Mouse (Mus musculus): ENCODE data around the gene Hist1h2bg. TPM values are rescaled to one million over a fixed set of nuclear protein-coding genes. Genes with fewer than 3 reads are reported as not detected.

The Hist1h2bg gene
- 7.5 and 10.6 TPM in 2 replicates for polyA plus RNA-seq (2015; fragmentation: Nextera tagmentation; extraction: Ambion mirVana)

- under 1% methylated on average over 18 of the region's 18 CpGs for WGBS
- peak; percentile 88 for ATAC-seq (ENCODE audit: insufficient number of reproducible peaks, insufficient read depth, low FRiP score, low TSS enrichment, low read depth)
- Histone ChIP-seq H3K9me3 (no peaks in the 10 kb centered on the region), H3K4me2 (peak within 1 kb of the TSS; percentile 75), H3K27me3 (no peaks in the 10 kb centered on the region), H3K27ac (peak within 1 kb of the TSS; percentile 96), H3K36me3 (no peaks in the 10 kb centered on the region), H3K4me1 (peaks cover 9% of the 10 kb centered on the region), H3K9ac (peak within 1 kb of the TSS; percentile 85), H3K4me3 (peak within 1 kb of the TSS; percentile 54)
Observed at GRCm38 (mm10) chr13:23571022-23571503, at the start of gene Hist1h2bg, which contains the start of gene Hist1h2ae. Gene Hist1h2bg, plus strand, starts transcription at chr13:23571396. Gene Hist1h2ae, minus strand, starts transcription at chr13:23571220.

DNA sequence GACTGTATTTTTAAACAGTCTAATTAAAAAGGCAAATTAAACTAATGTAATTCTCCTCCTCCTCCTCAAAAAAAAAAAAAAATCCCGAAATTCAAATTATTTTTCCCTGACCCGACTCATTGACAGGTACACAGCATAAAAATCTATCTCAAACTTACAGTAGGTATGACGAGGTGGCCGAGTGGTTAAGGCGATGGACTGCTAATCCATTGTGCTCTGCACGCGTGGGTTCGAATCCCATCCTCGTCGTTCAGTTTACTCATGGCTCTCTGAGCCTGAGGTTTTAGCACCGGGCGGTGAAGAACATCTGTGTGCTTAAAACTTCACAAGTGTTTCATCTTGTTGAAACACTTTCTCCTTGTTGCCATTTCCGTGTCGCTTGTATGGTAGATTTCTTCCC lies 49.5 kb upstream of the Hist1h2bg start:
- no peak overlapping the region for H3K27ac ChIP-seq
- no peaks in the 10 kb centered on the region for H3K36me3 ChIP-seq
- no peaks in the 10 kb centered on the region for H3K9me3 ChIP-seq
- H3K4me3 ChIP-seq: peak overlapping the region; percentile 19
- 0 out of 2 replicates have a peak, but pooled peaks cover 3% of the 10 kb centered on the region for H3K4me1 ChIP-seq
- WGBS: under 1% methylated on average over 14 of the region's 14 CpGs
- no peaks in the 10 kb centered on the region for H3K27me3 ChIP-seq
- ATAC-seq (ENCODE audit: insufficient number of reproducible peaks, insufficient read depth, low FRiP score, low TSS enrichment, low read depth): no peak
- peak overlapping the region; percentile 40 for H3K4me2 ChIP-seq
- no peak overlapping the region for H3K9ac ChIP-seq

DNA sequence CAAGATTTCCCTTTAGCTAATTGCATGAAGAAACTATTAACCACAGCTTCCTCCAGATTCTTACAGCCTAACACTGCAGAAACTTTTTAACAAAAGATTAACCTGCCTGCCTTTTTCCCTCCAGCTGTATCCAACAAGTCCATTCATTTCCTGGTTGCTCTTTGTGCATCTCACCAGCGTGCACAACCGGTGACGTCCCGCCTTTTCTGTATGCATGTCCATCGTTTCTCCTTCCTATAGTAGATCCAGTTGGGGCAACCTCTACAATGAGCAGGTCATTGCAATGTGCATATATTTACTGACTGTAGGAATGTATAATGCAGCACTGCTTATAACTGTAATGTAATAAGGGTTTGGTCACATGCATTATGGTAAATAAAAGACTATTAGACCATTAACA lies 47.2 kb upstream of the Hist1h2bg start:
- H3K9ac ChIP-seq: no peak overlapping the region
- 51% methylated on average over 5 of the region's 5 CpGs for WGBS
- no peaks in the 10 kb centered on the region for H3K27me3 ChIP-seq
- no peaks in the 10 kb centered on the region for H3K36me3 ChIP-seq
- H3K27ac ChIP-seq: no peak overlapping the region
- H3K4me1 ChIP-seq: peaks cover 7% of the 10 kb centered on the region
- H3K9me3 ChIP-seq: no peaks in the 10 kb centered on the region
- no peak overlapping the region for H3K4me2 ChIP-seq
- no peak for ATAC-seq (ENCODE audit: insufficient number of reproducible peaks, insufficient read depth, low FRiP score, low TSS enrichment, low read depth)
- H3K4me3 ChIP-seq: no peak overlapping the region

DNA sequence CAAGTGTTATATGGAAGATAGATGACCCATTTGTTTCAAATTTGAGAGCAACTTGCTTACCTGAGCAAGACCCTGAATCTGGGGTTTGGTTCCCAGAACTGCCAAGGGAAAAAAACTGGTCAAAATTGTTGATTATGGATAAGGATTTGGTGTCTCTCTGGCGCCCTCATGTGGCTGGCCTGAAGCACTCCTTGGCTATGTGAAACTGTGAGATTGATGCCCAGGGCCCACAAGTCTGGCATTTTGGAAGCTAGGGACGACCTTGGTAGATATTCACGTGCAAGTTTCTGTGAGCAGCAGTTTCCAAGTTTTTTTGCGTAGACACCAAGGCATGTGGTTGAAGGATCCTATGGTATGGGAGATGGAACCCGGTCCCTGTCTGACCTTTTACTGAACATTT lies 46.5 kb upstream of the Hist1h2bg start:
- no peaks in the 10 kb centered on the region for H3K36me3 ChIP-seq
- H3K9ac ChIP-seq: 0 out of 2 replicates have a peak overlapping the region, but pooled peaks have one; percentile 27
- peaks cover 9% of the 10 kb centered on the region for H3K4me1 ChIP-seq
- 0 out of 2 replicates have a peak, but pooled peaks have one; percentile 38 for ATAC-seq (ENCODE audit: insufficient number of reproducible peaks, insufficient read depth, low FRiP score, low TSS enrichment, low read depth)
- peak overlapping the region; percentile 34 for H3K4me2 ChIP-seq
- H3K27me3 ChIP-seq: no peaks in the 10 kb centered on the region
- no peaks in the 10 kb centered on the region for H3K9me3 ChIP-seq
- WGBS: 6% methylated on average over 5 of the region's 5 CpGs
- no peak overlapping the region for H3K27ac ChIP-seq
- no peak overlapping the region for H3K4me3 ChIP-seq

- peak overlapping the region; percentile 36; the same call in 1 of the 2 replicates for H3K9ac ChIP-seq
- H3K9me3 ChIP-seq: no peaks in the 10 kb centered on the region
- no peaks in the 10 kb centered on the region for H3K36me3 ChIP-seq
- no peak for ATAC-seq (ENCODE audit: insufficient number of reproducible peaks, insufficient read depth, low FRiP score, low TSS enrichment, low read depth)
- H3K4me1 ChIP-seq: peaks cover 9% of the 10 kb centered on the region
- peak overlapping the region; percentile 48 for H3K4me3 ChIP-seq
- H3K4me2 ChIP-seq: peak overlapping the region; percentile 60
- H3K27me3 ChIP-seq: no peaks in the 10 kb centered on the region
- WGBS: 2% methylated on average over 10 of the region's 10 CpGs
- no peak overlapping the region for H3K27ac ChIP-seq
Observed at GRCm38 (mm10) chr13:23525901-23526300, 45.3 kb upstream of the Hist1h2bg start.

GRCm38 (mm10) chr13:23526312-23526711 lies 44.9 kb upstream of the Hist1h2bg start:
- no peaks in the 10 kb centered on the region for H3K9me3 ChIP-seq
- H3K27me3 ChIP-seq: no peaks in the 10 kb centered on the region
- peak overlapping the region; percentile 71 for H3K9ac ChIP-seq
- H3K27ac ChIP-seq: peak overlapping the region; percentile 79
- WGBS: under 1% methylated on average over 17 of the region's 17 CpGs
- H3K36me3 ChIP-seq: no peaks in the 10 kb centered on the region
- H3K4me1 ChIP-seq: peaks cover 9% of the 10 kb centered on the region
- H3K4me3 ChIP-seq: peak overlapping the region; percentile 48
- peak overlapping the region; percentile 60 for H3K4me2 ChIP-seq
- ATAC-seq (ENCODE audit: insufficient number of reproducible peaks, insufficient read depth, low FRiP score, low TSS enrichment, low read depth): no peak

GRCm38 (mm10) chr13:23529005-23529404 lies 42.2 kb upstream of the Hist1h2bg start:
- Histone ChIP-seq H3K27me3 (no peaks in the 10 kb centered on the region), H3K4me2 (peak overlapping the region; percentile 66; the same call in 1 of the 2 replicates), H3K27ac (no peak overlapping the region), H3K9me3 (no peaks in the 10 kb centered on the region), H3K4me1 (peaks cover 21% of the 10 kb centered on the region), H3K9ac (no peak overlapping the region), H3K36me3 (no peaks in the 10 kb centered on the region), H3K4me3 (no peak overlapping the region)
- ATAC-seq (ENCODE audit: insufficient number of reproducible peaks, insufficient read depth, low FRiP score, low TSS enrichment, low read depth): no peak
- WGBS: 80% methylated on average over 5 of the region's 5 CpGs

GRCm38 (mm10) chr13:23529480-23530165 lies 41.6 kb upstream of the Hist1h2bg start:
- Histone ChIP-seq H3K4me2 (peak overlapping the region; percentile 66), H3K27me3 (no peaks in the 10 kb centered on the region), H3K9me3 (no peaks in the 10 kb centered on the region), H3K9ac (peak overlapping the region; percentile 84), H3K4me1 (peaks cover 25% of the 10 kb centered on the region), H3K4me3 (peak overlapping the region; percentile 54), H3K27ac (peak overlapping the region; percentile 97), H3K36me3 (no peaks in the 10 kb centered on the region)
- 27% methylated on average over 2 of the region's 2 CpGs for WGBS
- no peak for ATAC-seq (ENCODE audit: insufficient number of reproducible peaks, insufficient read depth, low FRiP score, low TSS enrichment, low read depth)

DNA sequence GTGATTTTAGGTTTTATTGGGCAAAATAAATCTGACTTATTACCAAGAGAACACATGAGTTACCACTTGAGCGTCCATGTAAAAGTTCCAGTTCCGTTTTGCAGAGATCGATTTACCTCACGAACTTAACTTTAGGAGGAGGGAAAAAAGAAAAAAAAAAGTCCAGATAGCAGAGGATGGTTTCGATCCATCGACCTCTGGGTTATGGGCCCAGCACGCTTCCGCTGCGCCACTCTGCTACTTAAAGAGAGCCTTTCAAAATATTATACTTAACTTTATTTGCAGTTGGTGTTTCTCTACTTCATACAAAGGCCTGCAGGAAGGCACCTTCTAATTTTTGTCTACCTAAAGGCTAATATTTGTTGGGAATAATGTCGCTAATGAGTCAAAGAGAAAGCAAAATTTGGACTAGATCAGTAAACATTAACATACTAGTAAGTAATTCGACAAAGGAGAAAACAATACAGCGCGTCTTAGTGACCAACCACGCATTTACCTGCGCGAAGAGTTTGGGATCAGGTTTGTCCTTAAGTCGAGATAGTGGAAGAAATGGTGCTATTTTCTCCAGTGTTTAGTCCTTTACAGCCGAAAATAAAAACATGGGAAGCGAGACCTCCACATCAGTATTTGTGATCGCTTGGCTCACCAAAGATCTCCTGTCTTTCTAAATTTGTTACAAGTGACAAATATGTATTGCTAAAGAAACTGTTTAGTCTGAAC lies 40.9 kb upstream of the Hist1h2bg start:
- Histone ChIP-seq H3K4me3 (peak overlapping the region; percentile 54), H3K27me3 (no peaks in the 10 kb centered on the region), H3K27ac (peak overlapping the region; percentile 97), H3K4me1 (peaks cover 24% of the 10 kb centered on the region), H3K4me2 (peak overlapping the region; percentile 66), H3K9ac (peak overlapping the region; percentile 84), H3K9me3 (no peaks in the 10 kb centered on the region), H3K36me3 (no peaks in the 10 kb centered on the region)
- WGBS: under 1% methylated on average over 20 of the region's 20 CpGs
- no peak for ATAC-seq (ENCODE audit: insufficient number of reproducible peaks, insufficient read depth, low FRiP score, low TSS enrichment, low read depth)

- H3K4me3 ChIP-seq: peak within 1 kb of the TSS; percentile 54
- H3K9ac ChIP-seq: peak within 1 kb of the TSS; percentile 84
- WGBS: under 1% methylated on average over 60 of the region's 70 CpGs
- H3K4me1 ChIP-seq: peaks cover 25% of the 10 kb centered on the region
- H3K27ac ChIP-seq: peak within 1 kb of the TSS; percentile 97
- peak within 1 kb of the TSS; percentile 66 for H3K4me2 ChIP-seq
- peak; percentile 82 for ATAC-seq (ENCODE audit: insufficient number of reproducible peaks, insufficient read depth, low FRiP score, low TSS enrichment, low read depth)
- no peaks in the 10 kb centered on the region for H3K36me3 ChIP-seq
- H3K27me3 ChIP-seq: no peaks in the 10 kb centered on the region
- no peaks in the 10 kb centered on the region for H3K9me3 ChIP-seq
Observed at GRCm38 (mm10) chr13:23530901-23531875, 40.0 kb upstream of the Hist1h2bg start, which contains the start of gene Hist1h4h. Gene Hist1h4h, plus strand, starts transcription at chr13:23531050.

Data from embryonic facial prominence, embryonic 13.5 days (tissue).